Mouse (Mus musculus) limb, embryonic 14.5 days (tissue): ENCODE data around the gene Actr3. TPM values are rescaled to one million over a fixed set of nuclear protein-coding genes. Genes with fewer than 3 reads are reported as not detected.

Source experiments
- ATAC-seq: fragments of 200-750 bp; cut with Nextera tagmentation; 2 replicates; pipeline ENCODE4 v1.8.0; 2017; ENCODE audit warnings: low read depth, moderate number of reproducible peaks, moderate TSS enrichment; ENCODE audit not compliant: low FRiP score
- DNase-seq: peaks from one replicate; pipeline ENCODE4 v3.0.0-alpha.2; 2015; ENCODE audit warnings: low spot score
- H3K27ac ChIP-seq: fragments of 300-500 bp; sonication (generic); replicated peaks from 2 replicates; pipeline ENCODE4 v1.5.1; 2014; ENCODE audit warnings: low read depth, mild to moderate bottlenecking, low read length, moderate library complexity, mixed read lengths
- H3K27me3 ChIP-seq: fragments of 300-500 bp; sonication (generic); 2 replicates; pipeline ENCODE4 v1.6.1; 2014; ENCODE audit warnings: low read length, mixed read lengths; ENCODE audit not compliant: control insufficient read depth, insufficient read depth
- H3K36me3 ChIP-seq: fragments of 300-500 bp; sonication (generic); 2 replicates; pipeline ENCODE4 v1.6.1; 2014; ENCODE audit warnings: mild to moderate bottlenecking, low read length, moderate library complexity, mixed read lengths; ENCODE audit not compliant: control insufficient read depth, insufficient read depth
- H3K4me1 ChIP-seq: fragments of 300-500 bp; sonication (generic); 2 replicates; pipeline ENCODE4 v1.6.1; 2014; ENCODE audit warnings: antibody characterized with exemption, low read length, mixed read lengths; ENCODE audit not compliant: control insufficient read depth, insufficient read depth
- H3K4me2 ChIP-seq: fragments of 300-500 bp; sonication (generic); replicated peaks from 2 replicates; pipeline ENCODE4 v1.6.1; 2014; ENCODE audit warnings: low read depth, mild to moderate bottlenecking, low read length, moderate library complexity; ENCODE audit not compliant: severe bottlenecking
- H3K4me3 ChIP-seq: fragments of 300-500 bp; sonication (generic); replicated peaks from 2 replicates; pipeline ENCODE4 v1.5.1; 2014; ENCODE audit warnings: low read length
- H3K9ac ChIP-seq: fragments of 300-500 bp; sonication (generic); 2 replicates; pipeline ENCODE4 v1.6.1; 2014; ENCODE audit warnings: mild to moderate bottlenecking, low read depth, low read length, moderate library complexity; ENCODE audit not compliant: severe bottlenecking
- H3K9me3 ChIP-seq: fragments of 300-500 bp; sonication (generic); 2 replicates; pipeline ENCODE4 v1.6.1; 2016; ENCODE audit warnings: low read length; ENCODE audit not compliant: control insufficient read depth
- POLR2A ChIP-seq: fragments of 200-500 bp; IDR thresholded peaks from 2 replicates; pipeline ENCODE4 v1.8.0; 2012; ENCODE audit warnings: inconsistent platforms, mild to moderate bottlenecking, moderate library complexity, borderline replicate concordance; ENCODE audit not compliant: insufficient read depth, insufficient read length; ENCODE audit errors: extremely low read depth
- WGBS: fragments of 180-500 bp; shearing (Covaris S2); extraction: QIAGEN DNeasy Blood & Tissue Kit; methylation state at CpG from one replicate; pipeline ENCODE4 v1.1.7; 2014; 5-methylcytosine and 5-hydroxymethylcytosine counted together
- polyA plus RNA-seq, 2 experiments: library from polyadenylated mRNA; depleted of rRNA in 1 of 2; stranded (reverse) in 1 of 2; unstranded in 1 of 2; fragments of >200 nt; fragmentation: Nextera tagmentation in 1 of 2; extraction: Ambion mirVana in 1 of 2; gene quantifications; 2 replicates each; pipeline versions ENCODE4 v1.2.1 to v1.2.3; 2012 to 2014

Actr3 gene
- polyA plus RNA-seq, 2 experiments, result 109 to 252 TPM

- TF ChIP-seq POLR2A, result no peak
- Histone ChIP-seq H3K27me3 (no peaks in the 10 kb centered on the region), H3K4me2 (no peak overlapping the region), H3K27ac (no peak overlapping the region), H3K36me3 (no peaks in the 10 kb centered on the region), H3K9ac (no peak overlapping the region), H3K4me1 (no peaks in the 10 kb centered on the region), H3K9me3 (no peaks in the 10 kb centered on the region), H3K4me3 (no peak overlapping the region)
- ATAC-seq (no peak), DNase-seq (no peak)
- 95% methylated on average over 4 of the region's 4 CpGs for WGBS
Observed at GRCm38 (mm10) chr1:125464011-125464410, 28.5 kb upstream of the Actr3 start.

- Histone ChIP-seq H3K9me3 (no peaks in the 10 kb centered on the region), H3K4me1 (no peaks in the 10 kb centered on the region), H3K27ac (no peak overlapping the region), H3K9ac (no peak overlapping the region), H3K4me2 (no peak overlapping the region), H3K36me3 (no peaks in the 10 kb centered on the region), H3K27me3 (no peaks in the 10 kb centered on the region), H3K4me3 (no peak overlapping the region)
- DNase-seq (no peak), ATAC-seq (no peak)
- TF ChIP-seq POLR2A, result no peak
- 42% methylated on average over 2 of the region's 2 CpGs for WGBS
Observed at GRCm38 (mm10) chr1:125463349-125463748, 27.8 kb upstream of the Actr3 start.

DNA sequence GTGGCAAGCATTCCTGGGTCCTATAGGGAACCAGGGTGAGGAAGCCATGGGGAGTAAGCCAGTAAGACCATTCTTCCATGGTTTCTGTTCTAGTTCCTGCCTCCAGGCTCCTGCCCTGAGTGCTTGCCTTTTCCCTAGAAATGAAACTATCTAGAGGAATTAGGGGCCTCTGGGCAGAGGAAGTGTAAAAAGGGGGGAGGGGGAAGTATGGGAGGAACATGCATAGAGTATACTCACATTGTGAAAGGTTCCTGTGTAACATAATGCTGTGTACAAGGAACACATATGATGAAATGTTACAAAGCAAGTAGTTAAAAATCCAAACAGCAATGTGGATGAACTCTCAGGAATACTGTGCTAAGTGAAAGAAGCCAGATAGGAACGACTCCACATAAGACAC is 27.4 kb upstream of the Actr3 start:
- H3K4me1 ChIP-seq, result no peaks in the 10 kb centered on the region
- WGBS, result 54% methylated on average over 1 of the region's 1 CpGs
- ATAC-seq (no peak), DNase-seq (no peak)
- TF ChIP-seq POLR2A, result no peak
- H3K27me3 ChIP-seq, result no peaks in the 10 kb centered on the region
- no peak overlapping the region for H3K4me2 ChIP-seq
- no peaks in the 10 kb centered on the region for H3K36me3 ChIP-seq
- no peak overlapping the region for H3K9ac ChIP-seq
- H3K4me3 ChIP-seq, result no peak overlapping the region
- no peak overlapping the region for H3K27ac ChIP-seq
- no peaks in the 10 kb centered on the region for H3K9me3 ChIP-seq

GRCm38 (mm10) chr1:125458531-125458930 is 23.0 kb upstream of the Actr3 start:
- no peaks in the 10 kb centered on the region for H3K9me3 ChIP-seq
- no peaks in the 10 kb centered on the region for H3K36me3 ChIP-seq
- no peak for ATAC-seq
- no peak overlapping the region for H3K27ac ChIP-seq
- 62% methylated on average over 5 of the region's 5 CpGs for WGBS
- no peaks in the 10 kb centered on the region for H3K27me3 ChIP-seq
- no peaks in the 10 kb centered on the region for H3K4me1 ChIP-seq
- no peak for DNase-seq
- no peak overlapping the region for H3K4me3 ChIP-seq
- no peak overlapping the region for H3K4me2 ChIP-seq
- TF ChIP-seq POLR2A, result no peak
- no peak overlapping the region for H3K9ac ChIP-seq

- DNase-seq, result no peak
- no peaks in the 10 kb centered on the region for H3K36me3 ChIP-seq
Observed at GRCm38 (mm10) chr1:125455128-125455527, 19.6 kb upstream of the Actr3 start.

More at GRCm38 (mm10) chr1:125455128-125455527, 19.6 kb upstream of the Actr3 start:
- WGBS, result 37% methylated on average over 2 of the region's 2 CpGs
- no peaks in the 10 kb centered on the region for H3K4me1 ChIP-seq
- no peaks in the 10 kb centered on the region for H3K9me3 ChIP-seq
- no peak overlapping the region for H3K27ac ChIP-seq
- no peak overlapping the region for H3K4me2 ChIP-seq
- H3K27me3 ChIP-seq, result no peaks in the 10 kb centered on the region
- ATAC-seq, result no peak
- no peak overlapping the region for H3K9ac ChIP-seq
- no peak for TF ChIP-seq POLR2A
- no peak overlapping the region for H3K4me3 ChIP-seq
